Mouse (Mus musculus) embryonic facial prominence, embryonic 14.5 days (tissue): Measurements from ENCODE around the gene Sbk2. TPM values are rescaled to one million over a fixed set of nuclear protein-coding genes. Genes with fewer than 3 reads are reported as not detected.

Experiments used
- ATAC-seq: fragments of 200-750 bp; cut with Nextera tagmentation; 2 replicates; pipeline ENCODE4 v1.8.0; 2017; ENCODE audit warnings: low read depth, moderate number of reproducible peaks, moderate TSS enrichment
- DNase-seq: peaks from one replicate; pipeline ENCODE4 v3.0.0-alpha.2; 2015; ENCODE audit warnings: low spot score
- H3K27ac ChIP-seq: fragments of 300-500 bp; sonication (generic); replicated peaks from 2 replicates; pipeline ENCODE4 v1.5.1; 2014; ENCODE audit warnings: low read depth, mild to moderate bottlenecking, low read length, moderate library complexity
- H3K27me3 ChIP-seq: fragments of 300-500 bp; sonication (generic); replicated peaks from 2 replicates; pipeline ENCODE4 v1.6.1; 2014; ENCODE audit warnings: low read length; ENCODE audit not compliant: control insufficient read depth, insufficient read depth
- H3K36me3 ChIP-seq: fragments of 300-500 bp; sonication (generic); 2 replicates; pipeline ENCODE4 v1.6.1; 2014; ENCODE audit warnings: low read length, mixed read lengths; ENCODE audit not compliant: control insufficient read depth, insufficient read depth
- H3K4me1 ChIP-seq: fragments of 300-500 bp; sonication (generic); 2 replicates; pipeline ENCODE4 v1.6.1; 2014; ENCODE audit warnings: antibody characterized with exemption, low read length; ENCODE audit not compliant: control insufficient read depth, insufficient read depth
- H3K4me2 ChIP-seq: fragments of 300-500 bp; sonication (generic); 2 replicates; pipeline ENCODE4 v1.6.1; 2014; ENCODE audit warnings: low read depth, mild to moderate bottlenecking, low read length, moderate library complexity, mixed read lengths
- H3K4me3 ChIP-seq: fragments of 300-500 bp; sonication (generic); 2 replicates; pipeline ENCODE4 v1.5.1; 2014; ENCODE audit warnings: low read depth, mild to moderate bottlenecking, low read length
- H3K9ac ChIP-seq: fragments of 300-500 bp; sonication (generic); 2 replicates; pipeline ENCODE4 v1.6.1; 2014; ENCODE audit warnings: low read depth, mild to moderate bottlenecking, low read length, moderate library complexity, mixed read lengths
- H3K9me3 ChIP-seq: fragments of 300-500 bp; sonication (generic); 2 replicates; pipeline ENCODE4 v1.6.1; 2016; ENCODE audit warnings: low read length; ENCODE audit not compliant: control insufficient read depth
- WGBS: fragments of 180-500 bp; shearing (Covaris S2); extraction: QIAGEN DNeasy Blood & Tissue Kit; methylation state at CpG from one replicate; pipeline ENCODE4 v1.1.7; 2014; 5-methylcytosine and 5-hydroxymethylcytosine counted together
- polyA plus RNA-seq: library from polyadenylated mRNA; unstranded; fragments of >200 nt; fragmentation: Nextera tagmentation; extraction: Ambion mirVana; gene quantifications from 2 replicates; pipeline ENCODE4 v1.2.1, GENCODE M21; 2014

Gene Sbk2
- polyA plus RNA-seq, 1 experiment from 2014 or later = 0.64 TPM

DNA sequence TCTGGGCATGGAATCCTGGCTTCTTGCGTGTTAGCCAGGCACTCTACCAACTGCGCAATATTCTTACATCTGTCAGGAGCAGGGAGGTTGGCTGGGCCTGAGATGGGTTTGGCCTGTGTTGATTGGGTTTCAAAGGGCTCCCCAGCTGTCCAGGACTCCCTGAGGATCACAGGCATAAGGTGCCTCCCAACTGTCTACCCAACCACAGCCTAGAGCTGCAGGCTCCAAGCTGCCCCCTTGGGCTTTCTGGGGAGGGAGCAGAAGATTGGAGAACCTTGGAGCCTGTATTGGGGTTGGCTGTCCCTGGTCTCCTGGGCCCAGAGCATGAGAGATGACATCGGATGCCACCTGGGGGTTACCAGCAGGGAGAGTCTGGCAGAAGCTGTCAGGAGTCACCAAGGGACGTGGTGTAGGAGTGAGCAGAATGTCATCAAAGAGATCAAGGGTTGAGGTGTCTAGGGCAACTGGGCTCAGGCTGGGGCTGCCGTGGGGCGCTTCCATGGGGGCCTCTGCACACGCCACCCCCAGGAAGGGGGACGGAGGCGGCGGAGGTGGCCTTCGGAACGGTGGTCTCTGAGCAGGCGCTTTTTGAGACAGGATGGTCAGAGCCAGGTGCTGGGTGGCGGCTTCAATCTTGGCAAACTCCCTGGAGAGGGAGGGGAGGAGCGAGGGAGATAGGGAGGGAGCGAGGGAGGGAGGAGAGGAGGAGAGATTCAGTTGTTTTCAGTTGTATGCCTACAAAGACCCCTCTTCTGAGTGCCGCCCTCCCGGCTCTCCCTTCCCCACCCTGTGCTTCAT is 65.2 kb downstream of the Sbk2 start:
- peak; percentile 83 for ATAC-seq

GRCm38 (mm10) chr7:4895186-4895585 is 69.0 kb downstream of the Sbk2 start:
- no peaks in the 10 kb centered on the region for H3K36me3 ChIP-seq
- peaks cover 3% of the 10 kb centered on the region; the same call in 1 of the 2 replicates for H3K27me3 ChIP-seq
- DNase-seq (no peak), ATAC-seq (no peak)
- no peak overlapping the region for H3K9ac ChIP-seq
- no peak overlapping the region for H3K4me3 ChIP-seq
- no peak overlapping the region for H3K4me2 ChIP-seq
- 55% methylated on average over 9 of the region's 11 CpGs for WGBS
- H3K27ac ChIP-seq = no peak overlapping the region
- H3K4me1 ChIP-seq = no peaks in the 10 kb centered on the region
- no peaks in the 10 kb centered on the region for H3K9me3 ChIP-seq

More for the DNA sequence above, 65.2 kb downstream of the Sbk2 start:
- Histone ChIP-seq H3K27ac (no peak overlapping the region), H3K36me3 (no peaks in the 10 kb centered on the region), H3K4me3 (peak overlapping the region; percentile 24), H3K9me3 (peaks cover 4% of the 10 kb centered on the region; the same call in 1 of the 2 replicates), H3K27me3 (peaks cover 3% of the 10 kb centered on the region; the same call in 1 of the 2 replicates), H3K4me1 (no peaks in the 10 kb centered on the region), H3K9ac (peak overlapping the region; percentile 11), H3K4me2 (peak overlapping the region; percentile 54)
- WGBS = 14% methylated on average over 18 of the region's 18 CpGs
- peak; percentile 32 for DNase-seq

Other genes with a start within 250 kb of the Sbk2 start
- 0.11 TPM in 1 of 2 replicates, not detected in the other for gene Tmem150b, start 239.2 kb downstream of the Sbk2 start, polyA plus RNA-seq
- 41.5 and 50.6 TPM in 2 replicates for gene Kmt5c, start 224.3 kb downstream of the Sbk2 start, polyA plus RNA-seq
- 36.4 and 39.6 TPM in 2 replicates for gene Cox6b2, start 211.3 kb downstream of the Sbk2 start, polyA plus RNA-seq
- not detected in 2 replicates for gene Fam71e2, start 193.1 kb downstream of the Sbk2 start, polyA plus RNA-seq
- gene Il11, start 181.5 kb downstream of the Sbk2 start, polyA plus RNA-seq = 0.13 TPM in 1 of 2 replicates, not detected in the other
- not detected in 2 replicates for gene Tmem190, start 181.5 kb downstream of the Sbk2 start, polyA plus RNA-seq
- gene Tmem238, start 174.8 kb downstream of the Sbk2 start, polyA plus RNA-seq = 5.5 and 6.6 TPM in 2 replicates
- gene Rpl28, start 171.5 kb downstream of the Sbk2 start, polyA plus RNA-seq = 275 and 300 TPM in 2 replicates
- gene Ube2s, start 151.8 kb downstream of the Sbk2 start, polyA plus RNA-seq = 347 and 359 TPM in 2 replicates
- 0.68 and 0.76 TPM in 2 replicates for gene Shisa7, start 119.7 kb downstream of the Sbk2 start, polyA plus RNA-seq
- 6.5 and 7.0 TPM in 2 replicates for gene Isoc2b, start 94.1 kb downstream of the Sbk2 start, polyA plus RNA-seq
- 1.3 and 1.6 TPM in 2 replicates for gene Isoc2a, start 87.3 kb downstream of the Sbk2 start, polyA plus RNA-seq
- gene Gm36210, start 57.9 kb downstream of the Sbk2 start, polyA plus RNA-seq = 0.35 TPM in 1 of 2 replicates, not detected in the other
- 3.7 and 4.0 TPM in 2 replicates for gene Zfp628, start 49.2 kb downstream of the Sbk2 start, polyA plus RNA-seq
- 1.9 and 2.6 TPM in 2 replicates for gene Nat14, start 42.4 kb downstream of the Sbk2 start, polyA plus RNA-seq
- 8.1 and 8.7 TPM in 2 replicates for gene Ssc5d, start 38.6 kb downstream of the Sbk2 start, polyA plus RNA-seq
- 0.06 and 0.08 TPM in 2 replicates for gene Sbk3, start 6.8 kb upstream of the Sbk2 start, polyA plus RNA-seq
- gene Zfp579, start 31.8 kb upstream of the Sbk2 start, polyA plus RNA-seq = 23.0 and 30.4 TPM in 2 replicates
- 14.5 and 16.5 TPM in 2 replicates for gene Zfp524, start 50.0 kb upstream of the Sbk2 start, polyA plus RNA-seq
- 31.1 and 32.8 TPM in 2 replicates for gene Fiz1, start 50.3 kb upstream of the Sbk2 start, polyA plus RNA-seq
- 1.5 TPM in 1 of 2 replicates, not detected in the other for gene Gm44973, start 51.1 kb upstream of the Sbk2 start, polyA plus RNA-seq
- 5.3 and 5.8 TPM in 2 replicates for gene Zfp865, start 56.0 kb upstream of the Sbk2 start, polyA plus RNA-seq
- 21.6 and 30.7 TPM in 2 replicates for gene Ccdc106, start 56.1 kb upstream of the Sbk2 start, polyA plus RNA-seq
- not detected in 2 replicates for gene 4632433K11Rik, start 69.7 kb upstream of the Sbk2 start, polyA plus RNA-seq
- 4.4 and 6.0 TPM in 2 replicates for gene Zfp784, start 74.0 kb upstream of the Sbk2 start, polyA plus RNA-seq
- 34.9 and 44.1 TPM in 2 replicates for gene Zfp580, start 87.1 kb upstream of the Sbk2 start, polyA plus RNA-seq
- 105 and 114 TPM in 2 replicates for gene U2af2, start 97.7 kb upstream of the Sbk2 start, polyA plus RNA-seq
- gene Epn1, start 115.8 kb upstream of the Sbk2 start, polyA plus RNA-seq = 59.3 and 66.2 TPM in 2 replicates
- gene Rfpl4, start 152.5 kb upstream of the Sbk2 start, polyA plus RNA-seq = not detected in 2 replicates
- 0.22 and 0.62 TPM in 2 replicates for gene Rasl2-9, start 161.5 kb upstream of the Sbk2 start, polyA plus RNA-seq
- gene Vmn1r55, start 185.3 kb upstream of the Sbk2 start, polyA plus RNA-seq = not detected in 2 replicates
- gene Vmn1r56, start 232.3 kb upstream of the Sbk2 start, polyA plus RNA-seq = not detected in 2 replicates